Mouse (Mus musculus): ENCODE measurements around the gene Nob1. TPM values are rescaled to one million over a fixed set of nuclear protein-coding genes. Genes with fewer than 3 reads are reported as not detected.

Nob1 gene
- 17.0 and 18.4 TPM in 2 replicates for polyA plus RNA-seq (2015; fragmentation: Nextera tagmentation; extraction: Ambion mirVana)

- peak; percentile 97 for ATAC-seq
- no peaks in the 10 kb centered on the region for H3K27me3 ChIP-seq (ENCODE audit: insufficient read depth, low read length)
- peak within 1 kb of the TSS; percentile 78 for H3K27ac ChIP-seq (ENCODE audit: low read depth)
- under 1% methylated on average over 50 of the region's 50 CpGs for WGBS (ENCODE audit: insufficient replicate concordance)
- H3K4me1 ChIP-seq (ENCODE audit: insufficient read depth), result peaks cover 17% of the 10 kb centered on the region
- H3K9me3 ChIP-seq (ENCODE audit: low read length), result no peaks in the 10 kb centered on the region
- H3K4me3 ChIP-seq (ENCODE audit: low read depth, low read length), result peak within 1 kb of the TSS; percentile 72
- peak; percentile 98 for DNase-seq
- TF ChIP-seq EP300 (IDR thresholded peaks at IDR 0.05; ENCODE audit: low read depth) (no peak), CTCF (IDR thresholded peaks at IDR 0.05; ENCODE audit: low read depth) (peak; percentile 100)
- H3K36me3 ChIP-seq (replicated peaks; ENCODE audit: insufficient read depth, low read length), result peaks cover 10% of the 10 kb centered on the region
- peak within 1 kb of the TSS; percentile 91 for H3K9ac ChIP-seq (replicated peaks)
- H3K4me2 ChIP-seq (ENCODE audit: low read depth, low read length), result peak within 1 kb of the TSS; percentile 87
Observed at GRCm38 (mm10) chr8:107424597-107425229, at the start of gene Nob1. TSS of gene Nob1 (minus strand) at chr8:107425051.

DNA sequence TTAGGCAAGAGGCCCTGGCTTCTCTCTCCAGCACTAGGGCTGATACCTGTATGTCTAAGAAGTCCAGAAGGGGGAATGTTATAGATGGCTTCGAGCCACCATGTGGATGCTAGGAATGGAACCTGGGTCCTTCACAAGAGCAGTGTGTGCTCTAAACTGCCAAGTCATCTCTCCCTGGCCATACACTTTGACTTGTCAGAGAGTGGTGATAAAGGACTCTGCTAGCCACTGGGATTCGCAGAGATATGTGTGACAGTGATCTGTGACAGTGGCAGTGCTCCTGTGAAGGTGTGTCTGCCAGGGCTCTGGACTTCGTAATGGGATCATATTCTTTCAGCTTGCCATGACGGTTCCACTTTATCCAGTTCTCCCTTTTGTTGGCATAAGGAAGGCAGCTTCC, 48.5 kb upstream of the Nob1 start:
- TF ChIP-seq CTCF (IDR thresholded peaks at IDR 0.05; ENCODE audit: low read depth), result no peak
- H3K36me3 ChIP-seq (replicated peaks; ENCODE audit: insufficient read depth, low read length), result peaks cover 29% of the 10 kb centered on the region
- H3K4me1 ChIP-seq (ENCODE audit: insufficient read depth), result peaks cover 6% of the 10 kb centered on the region; the same call in 1 of the 2 replicates
- no peak overlapping the region for H3K27ac ChIP-seq (ENCODE audit: low read depth)
- ATAC-seq, result no peak
- H3K4me3 ChIP-seq (ENCODE audit: low read depth, low read length), result no peak overlapping the region
- H3K4me2 ChIP-seq (ENCODE audit: low read depth, low read length), result no peak overlapping the region
- no peak for DNase-seq
- H3K9ac ChIP-seq (replicated peaks), result no peak overlapping the region
- H3K9me3 ChIP-seq (ENCODE audit: low read length), result no peaks in the 10 kb centered on the region
- 70% methylated on average over 4 of the region's 4 CpGs for WGBS (ENCODE audit: insufficient replicate concordance)
- H3K27me3 ChIP-seq (ENCODE audit: insufficient read depth, low read length), result no peaks in the 10 kb centered on the region

- DNase-seq (no peak), ATAC-seq (no peak)
- peaks cover 31% of the 10 kb centered on the region for H3K36me3 ChIP-seq (replicated peaks; ENCODE audit: insufficient read depth, low read length)
- TF ChIP-seq CTCF (IDR thresholded peaks at IDR 0.05; ENCODE audit: low read depth) (no peak), EP300 (IDR thresholded peaks at IDR 0.05; ENCODE audit: low read depth) (no peak)
- H3K9me3 ChIP-seq (ENCODE audit: low read length), result no peaks in the 10 kb centered on the region
- no peaks in the 10 kb centered on the region for H3K27me3 ChIP-seq (ENCODE audit: insufficient read depth, low read length)
- no peak overlapping the region for H3K9ac ChIP-seq (replicated peaks)
- 0 out of 2 replicates have a peak overlapping the region, but pooled peaks have one; percentile 30 for H3K27ac ChIP-seq (ENCODE audit: low read depth)
- 47% methylated on average over 10 of the region's 10 CpGs for whole genome bisulfite sequencing (ENCODE audit: insufficient replicate concordance)
- H3K4me2 ChIP-seq (ENCODE audit: low read depth, low read length), result no peak overlapping the region
- no peak overlapping the region for H3K4me3 ChIP-seq (ENCODE audit: low read depth, low read length)
- peaks cover 6% of the 10 kb centered on the region; the same call in 1 of the 2 replicates for H3K4me1 ChIP-seq (ENCODE audit: insufficient read depth)
Observed at GRCm38 (mm10) chr8:107472403-107473100, 47.7 kb upstream of the Nob1 start.

- DNase-seq (no peak), ATAC-seq (no peak)
- Histone ChIP-seq H3K9ac (replicated peaks) (no peak overlapping the region), H3K9me3 (ENCODE audit: low read length) (no peaks in the 10 kb centered on the region), H3K27ac (ENCODE audit: low read depth) (no peak overlapping the region), H3K4me3 (ENCODE audit: low read depth, low read length) (no peak overlapping the region), H3K27me3 (ENCODE audit: insufficient read depth, low read length) (no peaks in the 10 kb centered on the region), H3K36me3 (replicated peaks; ENCODE audit: insufficient read depth, low read length) (peaks cover 37% of the 10 kb centered on the region), H3K4me1 (ENCODE audit: insufficient read depth) (peaks cover 6% of the 10 kb centered on the region; the same call in 1 of the 2 replicates), H3K4me2 (ENCODE audit: low read depth, low read length) (no peak overlapping the region)
- TF ChIP-seq CTCF (IDR thresholded peaks at IDR 0.05; ENCODE audit: low read depth), result no peak
- WGBS (ENCODE audit: insufficient replicate concordance), result 82% methylated on average over 5 of the region's 5 CpGs
Observed at GRCm38 (mm10) chr8:107470302-107470701, 45.5 kb upstream of the Nob1 start.

DNA sequence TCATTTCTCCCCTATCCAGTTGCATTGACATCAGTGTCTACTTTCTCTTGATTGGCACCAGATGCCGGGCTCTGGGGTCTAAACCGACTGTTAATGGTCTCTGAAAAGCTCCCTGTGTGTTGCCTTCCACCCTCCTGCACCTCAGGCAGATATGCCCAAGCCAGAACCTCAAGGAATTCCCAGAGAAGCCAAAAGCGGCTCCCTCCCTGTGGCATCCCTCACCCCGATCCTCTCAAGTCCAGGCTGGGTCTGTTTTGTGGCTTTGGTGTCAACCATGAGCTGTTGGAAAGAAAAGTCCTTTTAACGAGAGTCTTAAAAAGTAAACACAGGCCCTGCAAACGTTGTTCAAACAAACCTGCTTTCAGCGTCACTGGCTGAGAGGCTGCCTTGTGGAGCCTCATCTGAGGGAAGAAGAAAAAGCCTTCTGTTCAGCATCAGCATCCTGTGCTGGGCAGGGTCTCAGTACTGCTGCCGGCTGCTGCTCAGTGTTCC, 44.0 kb upstream of the Nob1 start:
- Histone ChIP-seq H3K36me3 (replicated peaks; ENCODE audit: insufficient read depth, low read length) (peaks cover 37% of the 10 kb centered on the region), H3K4me1 (ENCODE audit: insufficient read depth) (peaks cover 6% of the 10 kb centered on the region; the same call in 1 of the 2 replicates), H3K4me2 (ENCODE audit: low read depth, low read length) (no peak overlapping the region), H3K4me3 (ENCODE audit: low read depth, low read length) (no peak overlapping the region), H3K27me3 (ENCODE audit: insufficient read depth, low read length) (no peaks in the 10 kb centered on the region), H3K9ac (replicated peaks) (no peak overlapping the region), H3K27ac (ENCODE audit: low read depth) (no peak overlapping the region), H3K9me3 (ENCODE audit: low read length) (no peaks in the 10 kb centered on the region)
- no peak for TF ChIP-seq EP300 (IDR thresholded peaks at IDR 0.05; ENCODE audit: low read depth)
- TF ChIP-seq CTCF (IDR thresholded peaks at IDR 0.05; ENCODE audit: low read depth), result no peak
- ATAC-seq (no peak), DNase-seq (no peak)
- WGBS (ENCODE audit: insufficient replicate concordance), result 62% methylated on average over 8 of the region's 8 CpGs

DNA sequence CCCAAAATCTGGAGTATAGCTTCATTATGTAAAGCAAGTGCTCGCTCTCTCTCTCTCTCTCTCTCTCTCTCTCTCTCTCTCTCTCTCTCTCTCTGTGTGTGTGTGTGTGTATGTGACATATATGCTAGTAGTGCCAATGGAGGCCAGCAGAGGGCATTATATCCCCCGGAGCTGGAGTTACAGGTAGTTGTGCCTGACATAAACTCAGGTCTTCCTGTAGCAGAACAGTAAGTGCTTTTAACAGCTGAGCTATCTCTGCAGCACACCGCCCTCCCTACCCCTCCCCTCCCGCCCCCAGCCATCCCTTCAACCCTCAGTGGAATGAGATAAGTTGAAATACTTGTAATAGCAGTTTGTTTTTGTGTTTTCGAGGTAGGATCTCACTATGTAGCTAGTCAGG, 41.8 kb upstream of the Nob1 start:
- Histone ChIP-seq H3K4me2 (ENCODE audit: low read depth, low read length) (no peak overlapping the region), H3K9me3 (ENCODE audit: low read length) (no peaks in the 10 kb centered on the region), H3K4me3 (ENCODE audit: low read depth, low read length) (no peak overlapping the region), H3K27me3 (ENCODE audit: insufficient read depth, low read length) (no peaks in the 10 kb centered on the region), H3K36me3 (replicated peaks; ENCODE audit: insufficient read depth, low read length) (peaks cover 42% of the 10 kb centered on the region), H3K4me1 (ENCODE audit: insufficient read depth) (no peaks in the 10 kb centered on the region), H3K27ac (ENCODE audit: low read depth) (no peak overlapping the region), H3K9ac (replicated peaks) (no peak overlapping the region)
- ATAC-seq (0 out of 2 replicates have a peak, but pooled peaks have one; percentile 33), DNase-seq (peak; percentile 27)
- WGBS (ENCODE audit: insufficient replicate concordance), result 73% methylated on average over 5 of the region's 5 CpGs
- TF ChIP-seq CTCF (IDR thresholded peaks at IDR 0.05; ENCODE audit: low read depth) (peak; percentile 49), EP300 (IDR thresholded peaks at IDR 0.05; ENCODE audit: low read depth) (no peak)

Measured in liver, postnatal 0 days (tissue).